Mouse (Mus musculus): ENCODE results near the gene Olfr1454. TPM values are rescaled to one million over a fixed set of nuclear protein-coding genes. Genes with fewer than 3 reads are reported as not detected.

Olfr1454 gene
- total RNA-seq (2015; ENCODE audit: low replicate concordance) (not detected in 2 replicates), total RNA-seq (2017; ENCODE audit: low replicate concordance) (not detected in 2 replicates)

DNA sequence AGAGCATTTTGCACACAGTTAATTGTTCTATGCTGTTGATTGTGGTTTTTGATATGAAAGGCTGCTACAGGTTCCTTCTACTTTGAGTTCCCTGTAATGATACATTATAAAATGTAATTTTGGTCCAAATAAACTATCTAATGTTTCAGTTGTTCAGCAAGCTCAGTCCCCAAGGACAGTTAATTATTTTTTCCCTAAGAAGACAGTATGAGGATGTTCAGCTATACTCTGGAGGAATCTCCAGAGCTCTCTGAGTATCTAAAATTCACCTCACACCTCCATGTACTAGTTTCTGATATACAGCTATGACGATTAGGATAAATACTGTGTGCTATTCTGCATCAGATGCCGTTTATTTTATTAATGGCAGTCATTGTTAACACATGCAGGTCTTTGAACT, at the start of gene Olfr1454:
Olfr1454 (plus strand) TSS at position 301 of the 400 bp plus-strand sequence.
- no peak for ATAC-seq (replicated peaks; ENCODE audit: low FRiP score, poor library complexity, severe bottlenecking)

GRCm38 (mm10) chr19:13028227-13028626, 32.2 kb upstream of the Olfr1454 start, which contains the start of gene Olfr1453:
TSS of gene Olfr1453 (minus strand) at chr19:13028327.
- ATAC-seq (replicated peaks; ENCODE audit: low FRiP score, poor library complexity, severe bottlenecking) = no peak

GRCm38 (mm10) chr19:13093908-13094307, 33.5 kb downstream of the Olfr1454 start:
- ATAC-seq (replicated peaks; ENCODE audit: low FRiP score, poor library complexity, severe bottlenecking) = no peak

- ATAC-seq (replicated peaks; ENCODE audit: low FRiP score, poor library complexity, severe bottlenecking) = no peak
Observed at GRCm38 (mm10) chr19:13097791-13098190, 37.4 kb downstream of the Olfr1454 start, which contains the start of gene Olfr1457. TSS of gene Olfr1457 (minus strand) at chr19:13097891.

GRCm38 (mm10) chr19:13106675-13107074, 46.3 kb downstream of the Olfr1454 start, which contains the start of gene Olfr1458:
TSS of gene Olfr1458 (minus strand) at chr19:13106775.
- no peak for ATAC-seq (replicated peaks; ENCODE audit: low FRiP score, poor library complexity, severe bottlenecking)

Other genes with a start within 250 kb of the Olfr1454 start
- not detected in 2 replicates for gene Gm5244, start 213.9 kb upstream of the Olfr1454 start, total RNA-seq (2015; ENCODE audit: low replicate concordance)
- gene Gm5244, start 213.9 kb upstream of the Olfr1454 start, total RNA-seq (2017; ENCODE audit: low replicate concordance) = not detected in 2 replicates
- not detected in 2 replicates for gene Olfr1444, start 203.3 kb upstream of the Olfr1454 start, total RNA-seq (2015; ENCODE audit: low replicate concordance)
- not detected in 2 replicates for gene Olfr1444, start 203.3 kb upstream of the Olfr1454 start, total RNA-seq (2017; ENCODE audit: low replicate concordance)
- not detected in 2 replicates for gene Olfr1445, start 176.8 kb upstream of the Olfr1454 start, total RNA-seq (2015; ENCODE audit: low replicate concordance)
- not detected in 2 replicates for gene Olfr1445, start 176.8 kb upstream of the Olfr1454 start, total RNA-seq (2017; ENCODE audit: low replicate concordance)
- not detected in 2 replicates for gene Olfr1446, start 167.1 kb upstream of the Olfr1454 start, total RNA-seq (2015; ENCODE audit: low replicate concordance)
- not detected in 2 replicates for gene Olfr1446, start 167.1 kb upstream of the Olfr1454 start, total RNA-seq (2017; ENCODE audit: low replicate concordance)
- gene Olfr1447, start 156.9 kb upstream of the Olfr1454 start, total RNA-seq (2015; ENCODE audit: low replicate concordance) = not detected in 2 replicates
- not detected in 2 replicates for gene Olfr1447, start 156.9 kb upstream of the Olfr1454 start, total RNA-seq (2017; ENCODE audit: low replicate concordance)
- gene Olfr1448, start 136.2 kb upstream of the Olfr1454 start, total RNA-seq (2015; ENCODE audit: low replicate concordance) = not detected in 2 replicates
- not detected in 2 replicates for gene Olfr1448, start 136.2 kb upstream of the Olfr1454 start, total RNA-seq (2017; ENCODE audit: low replicate concordance)
- gene Olfr1449, start 129.8 kb upstream of the Olfr1454 start, total RNA-seq (2015; ENCODE audit: low replicate concordance) = not detected in 2 replicates
- not detected in 2 replicates for gene Olfr1449, start 129.8 kb upstream of the Olfr1454 start, total RNA-seq (2017; ENCODE audit: low replicate concordance)
- gene Olfr1450, start 110.4 kb upstream of the Olfr1454 start, total RNA-seq (2015; ENCODE audit: low replicate concordance) = not detected in 2 replicates
- gene Olfr1450, start 110.4 kb upstream of the Olfr1454 start, total RNA-seq (2017; ENCODE audit: low replicate concordance) = not detected in 2 replicates
- not detected in 2 replicates for gene Olfr1451, start 65.6 kb upstream of the Olfr1454 start, total RNA-seq (2015; ENCODE audit: low replicate concordance)
- gene Olfr1451, start 65.6 kb upstream of the Olfr1454 start, total RNA-seq (2017; ENCODE audit: low replicate concordance) = not detected in 2 replicates
- gene Olfr1453, start 32.3 kb upstream of the Olfr1454 start, total RNA-seq (2015; ENCODE audit: low replicate concordance) = not detected in 2 replicates
- gene Olfr1453, start 32.3 kb upstream of the Olfr1454 start, total RNA-seq (2017; ENCODE audit: low replicate concordance) = not detected in 2 replicates
- gene Olfr1457, start 37.3 kb downstream of the Olfr1454 start, total RNA-seq (2015; ENCODE audit: low replicate concordance) = not detected in 2 replicates
- not detected in 2 replicates for gene Olfr1457, start 37.3 kb downstream of the Olfr1454 start, total RNA-seq (2017; ENCODE audit: low replicate concordance)
- not detected in 2 replicates for gene Olfr1458, start 46.2 kb downstream of the Olfr1454 start, total RNA-seq (2015; ENCODE audit: low replicate concordance)
- gene Olfr1458, start 46.2 kb downstream of the Olfr1454 start, total RNA-seq (2017; ENCODE audit: low replicate concordance) = not detected in 2 replicates
- gene Olfr1459, start 88.9 kb downstream of the Olfr1454 start, total RNA-seq (2015; ENCODE audit: low replicate concordance) = not detected in 2 replicates
- not detected in 2 replicates for gene Olfr1459, start 88.9 kb downstream of the Olfr1454 start, total RNA-seq (2017; ENCODE audit: low replicate concordance)
- not detected in 2 replicates for gene Olfr1461, start 102.4 kb downstream of the Olfr1454 start, total RNA-seq (2015; ENCODE audit: low replicate concordance)
- not detected in 2 replicates for gene Olfr1461, start 102.4 kb downstream of the Olfr1454 start, total RNA-seq (2017; ENCODE audit: low replicate concordance)
- gene Olfr1462, start 125.1 kb downstream of the Olfr1454 start, total RNA-seq (2015; ENCODE audit: low replicate concordance) = not detected in 2 replicates
- gene Olfr1462, start 125.1 kb downstream of the Olfr1454 start, total RNA-seq (2017; ENCODE audit: low replicate concordance) = not detected in 2 replicates
- not detected in 2 replicates for gene Olfr1463, start 170.7 kb downstream of the Olfr1454 start, total RNA-seq (2015; ENCODE audit: low replicate concordance)
- not detected in 2 replicates for gene Olfr1463, start 170.7 kb downstream of the Olfr1454 start, total RNA-seq (2017; ENCODE audit: low replicate concordance)

Data from erythroid progenitor cell, adult 5-6 weeks (primary cell).